Mouse (Mus musculus): ENCODE results near the gene Rassf8. TPM values are rescaled to one million over a fixed set of nuclear protein-coding genes. Genes with fewer than 3 reads are reported as not detected.
A peak's percentile ranks its signal among the peaks of the same experiment; 100 is the strongest.

Gene Rassf8
- polyA plus RNA-seq, 1 experiment from 2014 or later: 15.7 TPM

GRCm38 (mm10) chr6:145853356-145854079 is 107.0 kb downstream of the Rassf8 start:
- peaks cover 10% of the 10 kb centered on the region; the same call in 1 of the 2 replicates for H3K36me3 ChIP-seq (ENCODE audit: control insufficient read depth, insufficient read depth, low read length)
- H3K4me3 ChIP-seq (ENCODE audit: control insufficient read depth in 1 of 2, insufficient read depth in 1 of 2, low read depth in 1 of 2, low read length in 2 of 2): no peak overlapping the region
- H3K27ac ChIP-seq (replicated peaks in 1 of 2; ENCODE audit: control insufficient read depth in 1 of 2, insufficient read depth in 1 of 2, low read depth in 2 of 2, low read length in 2 of 2): no peak overlapping the region
- ATAC-seq (ENCODE audit: insufficient number of reproducible peaks, insufficient read depth, low FRiP score, low read depth): no peak
- H3K9me3 ChIP-seq (ENCODE audit: control insufficient read depth, low read length): no peaks in the 10 kb centered on the region
- H3K27me3 ChIP-seq (ENCODE audit: control insufficient read depth, insufficient read depth, low read length): no peaks in the 10 kb centered on the region
- H3K9ac ChIP-seq (ENCODE audit: low read length): no peak overlapping the region
- no peak overlapping the region for H3K4me2 ChIP-seq (ENCODE audit: low read length)
- WGBS: 90% methylated on average over 10 of the region's 10 CpGs
- H3K4me1 ChIP-seq (ENCODE audit: control insufficient read depth in 2 of 2, insufficient read depth in 2 of 2, low read length in 2 of 2): peaks cover 12 to 31% of the 10 kb centered on the region in 2 experiments

- peak overlapping the region in 1 of 2 experiments; percentile 29; a peak in 2 of 4 replicates for H3K27ac ChIP-seq (replicated peaks in 1 of 2; ENCODE audit: control insufficient read depth in 1 of 2, insufficient read depth in 1 of 2, low read depth in 2 of 2, low read length in 2 of 2)
- 33% methylated on average over 5 of the region's 5 CpGs for WGBS
Measured at GRCm38 (mm10) chr6:145854756-145855155, 108.2 kb downstream of the Rassf8 start.

DNA sequence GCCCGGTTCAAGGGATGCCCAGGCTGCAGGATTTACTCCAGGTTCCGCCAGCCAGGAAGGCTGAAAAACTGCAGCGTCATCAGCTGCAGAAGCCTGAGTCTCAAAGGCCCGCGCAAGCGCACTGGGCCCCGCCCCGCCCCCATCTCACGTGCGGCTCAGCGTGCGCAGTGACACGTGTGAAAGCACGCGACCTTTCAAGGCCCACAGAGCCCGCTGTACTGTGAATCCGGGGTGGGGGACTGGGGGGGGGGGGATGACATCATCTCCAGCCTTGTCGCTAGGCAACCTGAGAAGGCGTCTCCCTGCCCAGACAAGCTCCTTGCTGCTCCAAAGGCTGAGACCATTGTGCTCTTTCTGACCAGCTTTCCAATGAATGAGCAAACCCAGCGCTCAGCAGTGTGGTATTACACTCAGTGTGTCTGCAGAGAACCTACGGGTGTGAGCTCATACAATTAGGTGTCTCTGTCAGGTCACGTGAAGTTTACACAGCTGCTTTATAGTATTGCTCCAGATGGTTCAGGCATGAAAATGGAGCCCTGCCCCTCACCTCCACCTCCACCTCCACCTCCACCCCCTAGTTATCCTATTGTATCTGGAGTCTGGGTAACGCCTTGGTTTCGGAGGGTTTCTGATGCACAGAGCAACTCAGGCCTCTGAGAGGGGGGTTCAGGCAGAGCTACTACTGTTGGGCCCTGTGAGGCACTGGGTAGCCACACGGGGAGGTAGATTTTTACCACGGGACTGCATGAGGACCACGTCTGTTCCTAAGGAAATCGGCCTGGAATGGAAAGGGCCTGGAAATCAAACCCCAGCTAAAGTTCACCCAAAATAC is 109.4 kb downstream of the Rassf8 start:
- H3K27ac ChIP-seq (replicated peaks in 1 of 2; ENCODE audit: control insufficient read depth in 1 of 2, insufficient read depth in 1 of 2, low read depth in 2 of 2, low read length in 2 of 2): peak overlapping the region; percentile 29 to 52; a peak in 2 of 4 replicates
- peaks cover 15 to 36% of the 10 kb centered on the region in 2 experiments for H3K4me1 ChIP-seq (ENCODE audit: control insufficient read depth in 2 of 2, insufficient read depth in 2 of 2, low read length in 2 of 2)
- peak overlapping the region; percentile 12 to 17; a peak in 2 of 4 replicates for H3K4me3 ChIP-seq (ENCODE audit: control insufficient read depth in 1 of 2, insufficient read depth in 1 of 2, low read depth in 1 of 2, low read length in 2 of 2)
- 8% methylated on average over 28 of the region's 28 CpGs for WGBS
- H3K9me3 ChIP-seq (ENCODE audit: control insufficient read depth, low read length): no peaks in the 10 kb centered on the region
- no peaks in the 10 kb centered on the region for H3K27me3 ChIP-seq (ENCODE audit: control insufficient read depth, insufficient read depth, low read length)
- H3K4me2 ChIP-seq (ENCODE audit: low read length): peak overlapping the region; percentile 66
- peak overlapping the region; percentile 62 for H3K9ac ChIP-seq (ENCODE audit: low read length)
- H3K36me3 ChIP-seq (ENCODE audit: control insufficient read depth, insufficient read depth, low read length): peaks cover 20% of the 10 kb centered on the region; the same call in 1 of the 2 replicates
- ATAC-seq (ENCODE audit: insufficient number of reproducible peaks, insufficient read depth, low FRiP score, low read depth): peak; percentile 83

More at GRCm38 (mm10) chr6:145854756-145855155, 108.2 kb downstream of the Rassf8 start:
- H3K4me1 ChIP-seq (ENCODE audit: control insufficient read depth in 2 of 2, insufficient read depth in 2 of 2, low read length in 2 of 2): peaks cover 12 to 31% of the 10 kb centered on the region in 2 experiments
- no peak for ATAC-seq (ENCODE audit: insufficient number of reproducible peaks, insufficient read depth, low FRiP score, low read depth)
- H3K27me3 ChIP-seq (ENCODE audit: control insufficient read depth, insufficient read depth, low read length): no peaks in the 10 kb centered on the region
- H3K9ac ChIP-seq (ENCODE audit: low read length): peak overlapping the region; percentile 62
- H3K4me2 ChIP-seq (ENCODE audit: low read length): no peak overlapping the region
- no peaks in the 10 kb centered on the region for H3K9me3 ChIP-seq (ENCODE audit: control insufficient read depth, low read length)
- peaks cover 20% of the 10 kb centered on the region; the same call in 1 of the 2 replicates for H3K36me3 ChIP-seq (ENCODE audit: control insufficient read depth, insufficient read depth, low read length)
- H3K4me3 ChIP-seq (ENCODE audit: control insufficient read depth in 1 of 2, insufficient read depth in 1 of 2, low read depth in 1 of 2, low read length in 2 of 2): no peak overlapping the region

DNA sequence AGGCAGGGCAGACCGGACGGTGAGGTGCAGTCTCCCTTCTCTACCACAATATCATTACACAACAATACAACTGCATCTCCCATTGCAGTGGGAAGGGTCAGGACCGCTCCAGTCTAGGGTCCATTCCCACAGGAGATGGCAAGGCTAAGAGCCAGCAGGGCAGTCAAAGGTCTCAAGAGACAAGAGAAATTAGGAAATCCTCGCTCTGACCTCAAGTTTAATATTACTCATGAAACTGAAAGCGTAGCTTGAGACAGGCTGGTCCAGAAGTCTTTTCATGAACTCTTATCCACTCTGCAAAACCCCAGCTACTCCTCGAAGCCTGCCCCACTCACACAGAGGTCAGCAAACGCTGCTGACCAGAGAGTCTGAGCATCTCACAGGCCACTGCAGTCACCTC is 110.9 kb downstream of the Rassf8 start:
- WGBS: 88% methylated on average over 7 of the region's 7 CpGs
- Histone ChIP-seq H3K9me3 (ENCODE audit: control insufficient read depth, low read length) (no peaks in the 10 kb centered on the region), H3K4me2 (ENCODE audit: low read length) (no peak overlapping the region), H3K27ac (replicated peaks in 1 of 2; ENCODE audit: control insufficient read depth in 1 of 2, insufficient read depth in 1 of 2, low read depth in 2 of 2, low read length in 2 of 2) (no peak overlapping the region), H3K27me3 (ENCODE audit: control insufficient read depth, insufficient read depth, low read length) (peaks cover 4% of the 10 kb centered on the region; the same call in 1 of the 2 replicates), H3K36me3 (ENCODE audit: control insufficient read depth, insufficient read depth, low read length) (peaks cover 20% of the 10 kb centered on the region; the same call in 1 of the 2 replicates), H3K4me3 (ENCODE audit: control insufficient read depth in 1 of 2, insufficient read depth in 1 of 2, low read depth in 1 of 2, low read length in 2 of 2) (no peak overlapping the region), H3K9ac (ENCODE audit: low read length) (no peak overlapping the region), H3K4me1 (ENCODE audit: control insufficient read depth in 2 of 2, insufficient read depth in 2 of 2, low read length in 2 of 2) (peaks cover 12 to 36% of the 10 kb centered on the region in 2 experiments)
- ATAC-seq (ENCODE audit: insufficient number of reproducible peaks, insufficient read depth, low FRiP score, low read depth): no peak

DNA sequence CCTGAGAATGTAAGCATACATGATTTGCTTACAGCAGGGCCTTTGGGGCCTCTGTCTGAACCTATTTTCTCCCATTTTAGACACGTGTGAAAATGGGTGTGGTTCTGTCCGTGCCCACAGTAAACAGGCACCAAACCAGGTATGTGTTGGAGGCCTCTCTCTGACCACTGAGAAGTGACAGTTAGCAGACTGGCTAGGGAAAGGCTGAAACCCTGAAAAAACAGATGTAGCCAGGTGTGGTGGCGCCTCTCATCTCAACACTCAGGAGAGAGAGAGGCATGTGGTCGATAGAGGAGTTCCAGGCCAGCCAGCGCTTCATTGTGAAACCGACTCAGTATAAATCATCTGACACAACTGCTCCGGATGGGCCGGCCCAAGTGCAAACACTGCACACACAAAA is 111.9 kb downstream of the Rassf8 start:
- Histone ChIP-seq H3K36me3 (ENCODE audit: control insufficient read depth, insufficient read depth, low read length) (peaks cover 20% of the 10 kb centered on the region; the same call in 1 of the 2 replicates), H3K9me3 (ENCODE audit: control insufficient read depth, low read length) (no peaks in the 10 kb centered on the region), H3K9ac (ENCODE audit: low read length) (no peak overlapping the region), H3K27ac (replicated peaks in 1 of 2; ENCODE audit: control insufficient read depth in 1 of 2, insufficient read depth in 1 of 2, low read depth in 2 of 2, low read length in 2 of 2) (no peak overlapping the region), H3K4me2 (ENCODE audit: low read length) (no peak overlapping the region), H3K27me3 (ENCODE audit: control insufficient read depth, insufficient read depth, low read length) (peaks cover 5% of the 10 kb centered on the region; the same call in 1 of the 2 replicates), H3K4me3 (ENCODE audit: control insufficient read depth in 1 of 2, insufficient read depth in 1 of 2, low read depth in 1 of 2, low read length in 2 of 2) (no peak overlapping the region), H3K4me1 (ENCODE audit: control insufficient read depth in 2 of 2, insufficient read depth in 2 of 2, low read length in 2 of 2) (peaks cover 12 to 40% of the 10 kb centered on the region in 2 experiments)
- WGBS: 66% methylated on average over 8 of the region's 8 CpGs
- ATAC-seq (ENCODE audit: insufficient number of reproducible peaks, insufficient read depth, low FRiP score, low read depth): no peak

DNA sequence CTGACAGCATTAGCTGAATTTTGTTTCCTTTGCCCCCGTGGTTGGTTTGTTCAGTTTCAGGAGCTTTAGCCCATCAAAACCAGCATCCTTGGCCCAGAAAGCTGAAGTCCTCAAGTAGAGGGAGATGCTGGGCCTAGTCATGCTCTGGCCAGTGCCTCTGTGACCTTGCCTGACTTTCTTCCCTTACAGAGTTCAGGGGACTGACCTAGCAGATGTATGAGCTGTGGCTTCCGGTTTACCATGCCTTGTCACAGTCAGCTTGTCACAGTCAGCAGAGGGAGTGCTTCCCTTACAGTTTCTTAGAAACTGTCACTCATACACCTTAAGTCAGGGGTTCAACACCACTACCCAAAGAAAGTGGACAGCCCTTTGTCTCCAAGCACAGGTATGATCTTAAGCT is 113.8 kb downstream of the Rassf8 start:
- H3K4me1 ChIP-seq (ENCODE audit: control insufficient read depth in 2 of 2, insufficient read depth in 2 of 2, low read length in 2 of 2): peaks cover 7 to 29% of the 10 kb centered on the region in 2 experiments
- no peak overlapping the region for H3K4me3 ChIP-seq (ENCODE audit: control insufficient read depth in 1 of 2, insufficient read depth in 1 of 2, low read depth in 1 of 2, low read length in 2 of 2)
- ATAC-seq (ENCODE audit: insufficient number of reproducible peaks, insufficient read depth, low FRiP score, low read depth): no peak
- whole genome bisulfite sequencing: 31% methylated on average over 2 of the region's 2 CpGs
- H3K9ac ChIP-seq (ENCODE audit: low read length): no peak overlapping the region
- H3K27ac ChIP-seq (replicated peaks in 1 of 2; ENCODE audit: control insufficient read depth in 1 of 2, insufficient read depth in 1 of 2, low read depth in 2 of 2, low read length in 2 of 2): peak overlapping the region; percentile 4 to 53; a peak in 3 of 4 replicates
- H3K4me2 ChIP-seq (ENCODE audit: low read length): no peak overlapping the region
- peaks cover 20% of the 10 kb centered on the region; the same call in 1 of the 2 replicates for H3K36me3 ChIP-seq (ENCODE audit: control insufficient read depth, insufficient read depth, low read length)
- H3K9me3 ChIP-seq (ENCODE audit: control insufficient read depth, low read length): no peaks in the 10 kb centered on the region
- H3K27me3 ChIP-seq (ENCODE audit: control insufficient read depth, insufficient read depth, low read length): peaks cover 8% of the 10 kb centered on the region

GRCm38 (mm10) chr6:145861462-145862227 is 115.1 kb downstream of the Rassf8 start:
- peak overlapping the region; percentile 99 for H3K4me2 ChIP-seq (ENCODE audit: low read length)
- peak overlapping the region; percentile 63 to 74 for H3K4me3 ChIP-seq (ENCODE audit: control insufficient read depth in 1 of 2, insufficient read depth in 1 of 2, low read depth in 1 of 2, low read length in 2 of 2)
- H3K27ac ChIP-seq (replicated peaks in 1 of 2; ENCODE audit: control insufficient read depth in 1 of 2, insufficient read depth in 1 of 2, low read depth in 2 of 2, low read length in 2 of 2): no peak overlapping the region
- no peaks in the 10 kb centered on the region for H3K9me3 ChIP-seq (ENCODE audit: control insufficient read depth, low read length)
- H3K27me3 ChIP-seq (ENCODE audit: control insufficient read depth, insufficient read depth, low read length): peaks cover 8% of the 10 kb centered on the region
- peaks cover 20% of the 10 kb centered on the region; the same call in 1 of the 2 replicates for H3K36me3 ChIP-seq (ENCODE audit: control insufficient read depth, insufficient read depth, low read length)
- 66% methylated on average over 9 of the region's 9 CpGs for WGBS
- peak overlapping the region; percentile 89 for H3K9ac ChIP-seq (ENCODE audit: low read length)
- H3K4me1 ChIP-seq (ENCODE audit: control insufficient read depth in 2 of 2, insufficient read depth in 2 of 2, low read length in 2 of 2): peaks cover 3 to 22% of the 10 kb centered on the region in 2 experiments
- ATAC-seq (ENCODE audit: insufficient number of reproducible peaks, insufficient read depth, low FRiP score, low read depth): no peak

Data from heart, embryonic 14.5 days (tissue).